Mouse (Mus musculus): ENCODE results near the gene Rtcb. TPM values are rescaled to one million over a fixed set of nuclear protein-coding genes. Genes with fewer than 3 reads are reported as not detected.
A peak's percentile ranks its signal among the peaks of the same experiment; 100 is the strongest.

The Rtcb gene
- total and polyA plus RNA-seq, 3 experiments, result 48.7 to 146 (median 69.1) TPM

DNA sequence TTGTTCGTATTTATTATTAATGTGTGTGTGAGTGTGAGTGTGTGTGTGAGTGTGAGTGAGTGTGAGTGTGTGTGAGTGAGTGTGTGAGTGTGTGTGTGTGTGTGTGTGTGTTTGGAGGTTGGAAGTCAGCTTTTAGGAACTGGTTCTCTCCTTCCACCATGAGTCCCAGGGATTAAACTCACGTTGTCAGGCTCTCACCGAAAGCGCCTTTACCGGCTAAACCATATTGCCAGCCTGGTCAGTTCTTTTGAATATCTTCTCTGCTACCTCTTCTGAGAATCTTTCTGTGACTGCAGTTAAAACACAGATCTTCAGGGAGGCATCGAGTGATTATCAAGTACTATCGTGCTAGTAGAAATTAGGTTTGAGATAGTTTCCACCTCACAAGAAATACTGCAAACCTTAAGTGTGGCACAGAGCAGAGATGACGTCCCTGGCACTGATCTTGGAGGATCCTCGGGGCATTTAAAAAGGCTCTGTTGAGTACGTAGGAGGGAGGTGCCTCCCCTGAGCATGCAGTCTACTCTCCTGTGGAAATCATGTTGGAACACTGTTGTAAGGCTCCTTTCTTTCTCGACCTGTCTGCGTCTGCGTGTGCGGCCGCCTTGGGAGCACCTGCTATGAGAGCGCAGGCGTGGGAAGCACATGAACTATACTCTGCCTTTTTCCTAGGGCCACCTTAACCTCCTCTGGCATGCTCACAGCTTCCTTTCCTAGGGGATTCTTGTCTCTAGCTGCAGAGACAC lies 10.0 kb upstream of the Rtcb start:
- Histone ChIP-seq H3K27me3 (ENCODE audit: insufficient read depth, low read length) (peaks cover 48% of the 10 kb centered on the region), H3K4me3 (ENCODE audit: low read depth, low read length) (no peak overlapping the region), H3K9me3 (replicated peaks) (no peaks in the 10 kb centered on the region), H3K4me1 (ENCODE audit: insufficient read depth, low read depth, low read length) (no peaks in the 10 kb centered on the region), H3K36me3 (replicated peaks) (no peaks in the 10 kb centered on the region)
- ATAC-seq (ENCODE audit: extremely low read depth, insufficient number of reproducible peaks, low FRiP score, poor library complexity, severe bottlenecking), result no peak; the same call in 1 of the 2 replicates
- DNase-seq (ENCODE audit: low spot score), result no peak
- no peak for TF ChIP-seq GATA2 (IDR thresholded peaks at IDR 0.05; ENCODE audit: borderline replicate concordance, low read depth, low read length)
- TF ChIP-seq TAL1 (conservative IDR thresholded peaks at IDR 0.05; ENCODE audit: low read depth, low read length), result no peak

DNA sequence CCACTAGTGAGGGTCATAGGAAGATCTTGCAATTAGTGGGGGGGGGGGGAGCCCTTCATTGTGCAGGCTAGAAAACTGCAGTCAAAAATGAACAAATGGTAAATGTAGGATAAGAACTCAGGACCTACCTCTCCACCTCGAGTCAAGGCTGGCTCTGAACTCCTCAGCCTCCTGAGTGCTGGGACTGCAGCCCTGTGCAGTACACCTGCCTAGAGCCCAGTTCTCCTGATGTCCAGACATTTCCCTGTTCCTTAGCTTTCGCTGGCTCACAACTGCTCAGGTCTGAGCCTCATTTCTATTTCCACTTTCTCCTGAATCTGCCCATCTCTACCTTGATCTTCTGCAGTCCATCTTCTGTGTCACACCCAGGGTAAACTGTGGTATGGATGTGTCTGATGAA lies 8.9 kb upstream of the Rtcb start:
- Histone ChIP-seq H3K4me3 (ENCODE audit: low read depth, low read length) (no peak overlapping the region), H3K36me3 (replicated peaks) (no peaks in the 10 kb centered on the region), H3K9me3 (replicated peaks) (no peaks in the 10 kb centered on the region), H3K27me3 (ENCODE audit: insufficient read depth, low read length) (peaks cover 46% of the 10 kb centered on the region), H3K4me1 (ENCODE audit: insufficient read depth, low read depth, low read length) (no peaks in the 10 kb centered on the region)
- TF ChIP-seq GATA2 (IDR thresholded peaks at IDR 0.05; ENCODE audit: borderline replicate concordance, low read depth, low read length), result no peak
- ATAC-seq (ENCODE audit: extremely low read depth, insufficient number of reproducible peaks, low FRiP score, poor library complexity, severe bottlenecking), result no peak
- DNase-seq (ENCODE audit: low spot score), result no peak

DNA sequence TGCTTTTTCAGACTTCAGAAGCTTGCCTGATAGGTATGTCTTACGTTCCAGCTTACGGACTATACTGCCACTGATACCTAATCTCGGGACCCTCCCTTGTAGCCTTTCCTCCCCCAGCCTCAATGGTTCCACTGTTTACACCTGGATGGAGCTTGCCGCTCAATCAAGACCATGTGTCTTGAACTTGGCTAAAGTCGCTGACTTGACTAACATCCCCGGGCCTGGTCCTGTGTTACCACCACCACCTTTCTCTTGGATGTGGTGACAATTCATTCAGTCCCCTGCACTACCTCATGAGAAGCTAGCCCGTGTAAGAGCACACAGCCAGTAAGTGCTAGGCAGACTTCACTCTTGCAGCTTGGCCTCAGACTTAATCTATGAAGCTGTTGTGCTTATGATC lies 6.7 kb upstream of the Rtcb start:
- no peak for DNase-seq (ENCODE audit: low spot score)
- no peak overlapping the region for H3K4me3 ChIP-seq (ENCODE audit: low read depth, low read length)
- no peak for ATAC-seq (ENCODE audit: extremely low read depth, insufficient number of reproducible peaks, low FRiP score, poor library complexity, severe bottlenecking)

DNA sequence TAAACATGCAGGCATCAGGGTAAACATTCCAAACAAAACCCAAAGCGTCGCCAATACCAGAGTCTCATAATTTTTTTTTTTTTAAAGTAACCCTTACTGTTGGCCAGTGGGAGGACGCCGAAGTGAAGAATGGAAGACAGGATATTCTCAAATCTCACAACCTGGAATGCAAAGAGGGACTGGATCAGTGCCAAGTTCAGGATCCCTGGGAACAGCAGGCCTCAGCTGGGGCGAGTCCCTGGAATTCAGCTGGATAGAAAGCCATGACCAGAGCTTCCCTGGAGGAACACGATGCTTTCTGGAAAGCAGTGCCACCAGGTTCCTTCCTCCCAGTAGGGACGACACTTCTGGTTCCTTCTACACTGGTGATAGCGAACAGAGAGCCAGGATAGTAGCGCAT lies 5.3 kb upstream of the Rtcb start:
- no peaks in the 10 kb centered on the region for H3K9me3 ChIP-seq (replicated peaks)
- H3K4me1 ChIP-seq (ENCODE audit: insufficient read depth, low read depth, low read length), result peaks cover 6% of the 10 kb centered on the region; the same call in 1 of the 2 replicates
- DNase-seq (ENCODE audit: low spot score), result no peak
- ATAC-seq (ENCODE audit: extremely low read depth, insufficient number of reproducible peaks, low FRiP score, poor library complexity, severe bottlenecking), result no peak
- no peaks in the 10 kb centered on the region for H3K36me3 ChIP-seq (replicated peaks)
- peaks cover 34% of the 10 kb centered on the region for H3K27me3 ChIP-seq (ENCODE audit: insufficient read depth, low read length)
- H3K4me3 ChIP-seq (ENCODE audit: low read depth, low read length), result no peak overlapping the region
- TF ChIP-seq GATA2 (IDR thresholded peaks at IDR 0.05; ENCODE audit: borderline replicate concordance, low read depth, low read length), result no peak
- no peak for TF ChIP-seq POLR2AphosphoS5 (IDR thresholded peaks at IDR 0.05; ENCODE audit: insufficient replicate concordance, low read depth, low read length)
- no peak for TF ChIP-seq TAL1 (conservative IDR thresholded peaks at IDR 0.05; ENCODE audit: low read depth, low read length)
- no peak for TF ChIP-seq CTCF (IDR thresholded peaks at IDR 0.05; ENCODE audit: low read depth, low read length)
- no peak for TF ChIP-seq GATA1 (IDR thresholded peaks at IDR 0.05; ENCODE audit: borderline replicate concordance, low read length)

More for the DNA sequence above, 6.7 kb upstream of the Rtcb start:
- peaks cover 40% of the 10 kb centered on the region for H3K27me3 ChIP-seq (ENCODE audit: insufficient read depth, low read length)
- no peaks in the 10 kb centered on the region for H3K36me3 ChIP-seq (replicated peaks)
- H3K9me3 ChIP-seq (replicated peaks), result no peaks in the 10 kb centered on the region
- peaks cover 3% of the 10 kb centered on the region; the same call in 1 of the 2 replicates for H3K4me1 ChIP-seq (ENCODE audit: insufficient read depth, low read depth, low read length)
- TF ChIP-seq GATA1 (IDR thresholded peaks at IDR 0.05; ENCODE audit: borderline replicate concordance, low read length) (no peak), TAL1 (conservative IDR thresholded peaks at IDR 0.05; ENCODE audit: low read depth, low read length) (no peak), CTCF (IDR thresholded peaks at IDR 0.05; ENCODE audit: low read depth, low read length) (no peak), GATA2 (IDR thresholded peaks at IDR 0.05; ENCODE audit: borderline replicate concordance, low read depth, low read length) (no peak), POLR2AphosphoS5 (IDR thresholded peaks at IDR 0.05; ENCODE audit: insufficient replicate concordance, low read depth, low read length) (no peak)

DNA sequence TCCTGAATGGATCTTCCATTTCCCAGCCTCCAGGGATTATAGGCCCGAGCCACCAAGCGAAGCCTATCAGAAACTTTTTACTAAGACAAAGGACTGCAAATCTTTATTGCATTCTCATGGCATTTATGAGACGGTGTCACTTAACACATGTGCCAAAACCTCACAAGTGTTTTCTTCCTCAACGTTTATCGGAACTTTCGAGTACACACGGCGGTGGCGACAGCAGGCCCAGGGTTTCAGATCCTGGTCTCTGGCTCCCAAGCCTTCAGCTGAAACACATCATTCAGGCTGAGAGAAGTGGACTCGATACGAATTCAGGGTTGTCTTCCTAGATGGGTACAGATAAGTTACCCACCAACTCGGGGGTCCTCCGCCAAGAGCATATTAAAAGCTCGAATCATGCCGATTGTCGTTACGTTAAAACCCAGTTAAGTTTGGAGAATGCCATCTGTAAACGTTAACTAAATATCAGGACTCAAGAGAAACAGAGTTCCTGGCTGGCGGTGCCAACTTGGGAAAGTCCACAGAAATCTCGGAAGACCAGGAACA lies 678 bp downstream of the Rtcb start:
- DNase-seq (ENCODE audit: low spot score) (no peak), ATAC-seq (ENCODE audit: extremely low read depth, insufficient number of reproducible peaks, low FRiP score, poor library complexity, severe bottlenecking) (no peak)
- H3K4me1 ChIP-seq (ENCODE audit: insufficient read depth, low read depth, low read length), result peaks cover 40% of the 10 kb centered on the region
- peaks cover 5% of the 10 kb centered on the region for H3K27me3 ChIP-seq (ENCODE audit: insufficient read depth, low read length)
- H3K9me3 ChIP-seq (replicated peaks), result no peaks in the 10 kb centered on the region
- TF ChIP-seq TAL1 (conservative IDR thresholded peaks at IDR 0.05; ENCODE audit: low read depth, low read length), result no peak
- TF ChIP-seq GATA2 (IDR thresholded peaks at IDR 0.05; ENCODE audit: borderline replicate concordance, low read depth, low read length), result no peak
- no peak for TF ChIP-seq GATA1 (IDR thresholded peaks at IDR 0.05; ENCODE audit: borderline replicate concordance, low read length)
- no peak for TF ChIP-seq POLR2AphosphoS5 (IDR thresholded peaks at IDR 0.05; ENCODE audit: insufficient replicate concordance, low read depth, low read length)
- TF ChIP-seq CTCF (IDR thresholded peaks at IDR 0.05; ENCODE audit: low read depth, low read length), result no peak
- peak overlapping the region; percentile 98 for H3K4me3 ChIP-seq (ENCODE audit: low read depth, low read length)
- H3K36me3 ChIP-seq (replicated peaks), result peaks cover 38% of the 10 kb centered on the region

DNA sequence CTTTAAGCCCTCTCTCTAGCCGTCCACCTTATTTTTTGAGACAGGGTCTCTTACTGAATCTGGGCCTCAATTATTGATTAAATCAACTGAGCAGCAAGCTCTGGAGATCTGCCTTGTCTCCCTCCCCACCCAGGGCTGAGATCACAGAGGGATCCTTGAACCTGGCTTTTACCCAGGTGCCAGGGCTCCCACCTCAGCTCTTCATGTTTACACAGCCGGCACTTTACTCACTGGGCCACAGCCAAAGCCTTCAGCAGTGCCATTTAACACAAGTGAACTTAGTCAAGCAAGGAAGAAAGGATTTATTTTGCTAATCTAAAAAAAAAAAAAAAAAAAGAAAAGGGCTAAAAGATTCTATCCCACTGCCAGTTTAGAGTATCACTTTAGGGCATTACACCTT lies 3.2 kb downstream of the Rtcb start:
- Histone ChIP-seq H3K9me3 (replicated peaks) (no peaks in the 10 kb centered on the region), H3K4me1 (ENCODE audit: insufficient read depth, low read depth, low read length) (peaks cover 41% of the 10 kb centered on the region), H3K27me3 (ENCODE audit: insufficient read depth, low read length) (no peaks in the 10 kb centered on the region), H3K36me3 (replicated peaks) (peaks cover 63% of the 10 kb centered on the region), H3K4me3 (ENCODE audit: low read depth, low read length) (no peak overlapping the region)
- ATAC-seq (ENCODE audit: extremely low read depth, insufficient number of reproducible peaks, low FRiP score, poor library complexity, severe bottlenecking) (no peak), DNase-seq (ENCODE audit: low spot score) (no peak)
- TF ChIP-seq POLR2AphosphoS5 (IDR thresholded peaks at IDR 0.05; ENCODE audit: insufficient replicate concordance, low read depth, low read length) (no peak), GATA2 (IDR thresholded peaks at IDR 0.05; ENCODE audit: borderline replicate concordance, low read depth, low read length) (no peak), TAL1 (conservative IDR thresholded peaks at IDR 0.05; ENCODE audit: low read depth, low read length) (no peak), GATA1 (IDR thresholded peaks at IDR 0.05; ENCODE audit: borderline replicate concordance, low read length) (no peak), CTCF (IDR thresholded peaks at IDR 0.05; ENCODE audit: low read depth, low read length) (no peak)
